Mouse (Mus musculus): Measurements from ENCODE around the gene Bche. TPM values are rescaled to one million over a fixed set of nuclear protein-coding genes. Genes with fewer than 3 reads are reported as not detected.

The Bche gene
- total RNA-seq (2021): 10 to 100 TPM; 13.6 to 20.0 TPM
- long read RNA-seq, experiment 1, full-length matches to known transcripts: 4 of 9 reads
- long read RNA-seq, experiment 1, partial matches to known transcripts: 2 of 9 reads
- long read RNA-seq, experiment 1, other reads (novel, unspliced or antisense): 3 of 9 reads
- long read RNA-seq, experiment 2, full-length matches to known transcripts: 2 of 2 reads
- long read RNA-seq, experiment 2, partial matches to known transcripts: 0 of 2 reads
- long read RNA-seq, experiment 2, other reads (novel, unspliced or antisense): 0 of 2 reads

DNA sequence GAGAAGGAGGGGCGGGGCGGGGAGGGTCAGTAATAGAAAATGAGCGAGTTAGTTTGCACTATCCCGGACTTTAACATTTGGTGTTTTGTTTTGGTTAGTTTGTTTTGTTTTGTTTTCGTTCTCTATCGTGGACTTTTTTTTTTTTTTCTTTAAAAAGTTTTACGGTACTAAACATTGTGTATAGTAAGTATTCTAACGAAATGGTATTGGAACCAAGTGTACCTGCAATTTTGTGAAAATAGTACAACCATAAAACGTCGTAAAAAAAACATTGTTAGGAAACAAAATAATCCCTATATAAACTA, at the start of gene Bche:
Gene Bche (minus strand): TSS at position 6 of the 305 bp plus-strand sequence.
- no peak for DNase-seq

DNA sequence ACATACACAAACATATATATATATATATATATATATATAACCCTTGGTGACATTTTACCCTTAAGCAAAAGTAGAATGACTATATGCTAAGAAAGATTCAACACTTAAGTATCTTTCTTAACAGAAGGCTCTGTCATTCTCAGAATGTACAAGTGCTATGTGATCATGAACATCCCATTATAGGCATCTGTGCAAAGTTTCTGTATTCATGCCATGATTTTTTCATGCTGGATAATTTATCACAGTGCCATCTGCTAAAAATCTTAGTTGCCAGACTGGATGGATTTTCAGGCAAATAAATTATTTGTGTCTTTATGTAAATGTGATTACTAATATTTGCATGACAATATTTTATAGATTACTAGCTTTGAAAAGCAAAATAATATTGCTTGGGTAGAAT, 33.8 kb upstream of the Bche start:
- DNase-seq: no peak

DNA sequence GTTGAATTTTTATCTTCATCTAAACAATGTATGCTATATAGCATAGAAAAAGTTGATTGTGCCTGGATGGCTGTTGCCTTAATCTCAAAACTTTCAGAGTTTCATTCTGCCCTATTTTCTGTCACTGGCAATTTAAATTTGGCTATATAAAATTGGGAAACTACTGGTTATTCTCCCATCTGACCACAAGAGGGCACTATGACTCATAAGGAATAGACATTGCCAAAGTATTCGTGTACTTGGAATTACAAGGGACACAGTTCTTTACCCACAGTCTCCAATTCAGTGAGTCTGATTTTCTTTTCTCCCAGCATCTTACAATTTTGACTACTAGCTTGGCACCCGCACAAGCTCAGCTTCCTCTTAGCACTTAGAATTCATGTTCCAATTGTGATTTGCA, 23.5 kb upstream of the Bche start:
- no peak for DNase-seq

DNA sequence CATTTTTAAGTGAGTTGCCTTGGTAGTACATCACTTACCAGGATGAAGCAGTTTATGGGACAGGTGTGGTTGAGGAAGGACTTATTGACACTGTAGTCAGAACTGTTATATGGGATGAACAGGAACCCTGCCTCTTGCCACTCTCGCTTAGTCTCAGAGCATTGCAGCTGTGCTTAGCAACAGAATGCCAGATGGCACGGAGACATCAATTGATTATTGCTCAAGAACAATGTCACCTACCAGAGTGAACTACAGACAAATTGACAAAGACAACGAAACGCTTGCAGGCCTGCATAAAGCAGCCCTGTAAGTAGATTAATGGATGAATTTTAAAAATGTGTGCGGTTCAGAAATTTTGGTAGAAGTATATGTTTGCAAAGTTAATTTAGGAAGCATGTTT, 21.3 kb upstream of the Bche start:
- DNase-seq: no peak

DNA sequence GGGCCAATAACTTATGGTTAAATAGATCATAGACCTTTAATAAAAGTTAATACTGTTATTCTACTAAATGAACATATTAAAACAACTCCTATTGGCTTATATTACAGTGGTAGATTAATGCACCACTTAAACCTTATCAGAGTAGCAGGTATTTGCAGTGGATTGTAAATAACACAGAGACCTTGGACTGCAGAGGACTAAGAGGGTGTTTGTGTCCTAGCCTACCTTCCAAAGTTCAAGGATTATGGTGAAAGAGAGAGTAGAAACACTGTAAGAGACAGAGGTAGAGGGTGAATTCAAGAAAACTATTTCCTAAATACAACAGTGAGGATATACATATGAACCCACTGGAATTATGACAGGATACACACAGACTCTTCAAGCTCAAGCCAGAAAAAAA, 17.5 kb upstream of the Bche start:
- no peak for DNase-seq

DNA sequence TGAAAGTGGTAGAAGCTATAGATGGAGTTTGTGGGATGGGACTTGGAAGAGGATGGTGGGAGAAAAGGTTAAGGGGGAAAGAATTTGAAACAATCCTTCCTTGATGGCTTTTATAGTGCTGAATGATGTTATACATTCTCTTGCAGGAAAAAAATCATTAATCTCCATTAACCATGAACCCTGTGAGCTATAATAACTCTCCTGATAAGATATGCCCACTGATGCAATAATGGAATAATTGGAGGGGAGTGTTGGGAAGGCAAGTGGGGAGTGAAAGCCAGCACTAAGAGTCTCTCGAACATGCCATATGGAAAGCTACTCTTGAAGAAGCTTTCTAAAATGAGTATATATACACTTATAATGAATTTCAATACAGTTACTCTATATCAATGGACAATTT, 16.7 kb upstream of the Bche start:
- no peak for DNase-seq

DNA sequence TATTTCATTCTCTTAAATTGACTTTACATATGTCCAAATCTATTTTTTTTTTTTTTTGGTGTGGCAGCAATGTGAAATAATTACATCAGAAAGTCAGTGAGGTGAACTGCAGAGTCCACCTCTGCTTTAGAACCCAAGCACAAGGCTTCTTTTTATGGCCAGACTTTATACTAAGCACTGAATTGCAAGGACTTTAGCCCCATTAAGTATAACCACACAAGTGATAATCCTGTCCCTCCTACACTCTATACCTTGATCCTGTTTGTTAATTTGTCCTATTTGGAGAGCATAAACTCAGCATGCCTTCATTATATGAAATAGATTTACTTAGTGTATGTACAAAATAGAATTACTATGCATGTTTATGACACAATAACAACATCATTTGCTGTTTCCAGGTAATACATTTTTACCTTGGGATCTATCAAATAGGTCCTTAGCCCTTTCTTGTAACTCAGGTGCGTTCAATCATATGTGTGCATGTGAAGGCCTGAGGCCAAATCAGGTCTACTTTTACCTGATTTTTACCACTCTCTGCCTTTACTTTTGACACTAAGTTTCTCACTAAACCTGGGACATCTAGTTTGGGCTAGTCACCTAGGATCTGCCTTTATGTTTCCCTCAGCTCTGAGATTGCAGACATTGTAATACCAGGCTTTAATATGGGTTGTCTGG, 9.5 kb upstream of the Bche start:
- DNase-seq: no peak

DNA sequence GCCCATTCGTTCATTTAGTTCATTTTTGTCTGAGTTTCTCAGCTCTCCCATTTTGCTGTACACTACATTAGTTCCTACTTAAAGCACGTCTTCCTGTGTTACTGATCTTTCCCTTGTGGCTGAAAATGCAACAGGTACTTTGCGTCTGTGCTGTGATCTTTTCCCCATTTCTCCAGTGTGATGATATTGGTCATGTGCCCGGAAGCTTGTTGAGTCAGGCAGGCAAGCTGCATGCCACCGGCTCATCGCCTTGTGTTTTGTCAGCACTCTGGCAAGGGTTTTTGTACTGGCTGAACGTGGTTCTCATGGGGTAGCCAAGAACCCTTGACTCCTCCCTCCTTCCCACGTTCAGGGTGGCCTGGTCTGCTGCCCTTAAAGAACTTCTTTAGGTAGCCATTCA, 1.7 kb upstream of the Bche start:
- peak; percentile 67 for DNase-seq

DNA sequence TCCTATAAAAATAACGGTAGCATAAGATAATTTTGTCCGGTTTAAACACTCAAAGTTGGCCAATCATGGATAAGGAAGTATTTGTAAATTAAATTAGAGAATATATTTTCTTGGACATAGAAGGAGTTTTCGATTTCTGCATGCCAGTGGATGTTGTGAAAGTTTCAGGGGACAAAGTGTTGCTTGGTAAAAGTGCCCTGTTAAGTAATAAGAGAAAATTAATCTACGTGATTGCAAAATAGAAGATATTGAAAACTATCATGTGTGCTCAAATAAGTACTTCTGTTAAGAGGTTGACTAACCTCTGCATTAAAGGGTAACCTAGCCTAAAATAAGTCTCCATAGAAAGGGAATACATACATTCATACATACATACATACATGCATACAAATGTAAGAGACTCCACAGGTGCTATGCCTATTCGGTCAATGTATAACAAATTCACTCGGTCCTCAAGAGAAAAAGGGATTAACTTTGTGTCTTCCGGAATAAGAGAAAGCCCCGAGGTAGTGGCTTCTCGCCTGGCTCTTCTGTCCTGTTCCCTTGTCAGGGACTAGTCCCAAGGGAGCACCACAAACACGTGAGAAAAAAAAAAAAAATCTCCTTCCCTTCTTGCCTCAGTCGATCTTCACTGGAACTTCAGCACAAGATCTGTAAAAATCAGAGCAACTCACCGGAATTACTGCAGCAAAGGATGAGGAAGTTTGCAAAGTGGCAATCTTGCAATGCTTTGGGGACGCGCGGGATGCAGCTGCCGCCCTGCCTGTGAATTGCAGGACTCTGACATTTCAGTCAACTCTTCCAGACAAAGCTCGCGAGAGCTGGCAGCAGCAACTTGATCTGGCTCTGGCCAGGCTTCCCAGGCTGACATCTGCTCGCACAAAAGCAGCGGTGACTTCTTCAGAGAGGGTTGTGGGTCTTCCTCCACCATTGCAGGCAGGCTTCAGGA, 480 bp downstream of the Bche start:
- peak; percentile 80 for DNase-seq

DNA sequence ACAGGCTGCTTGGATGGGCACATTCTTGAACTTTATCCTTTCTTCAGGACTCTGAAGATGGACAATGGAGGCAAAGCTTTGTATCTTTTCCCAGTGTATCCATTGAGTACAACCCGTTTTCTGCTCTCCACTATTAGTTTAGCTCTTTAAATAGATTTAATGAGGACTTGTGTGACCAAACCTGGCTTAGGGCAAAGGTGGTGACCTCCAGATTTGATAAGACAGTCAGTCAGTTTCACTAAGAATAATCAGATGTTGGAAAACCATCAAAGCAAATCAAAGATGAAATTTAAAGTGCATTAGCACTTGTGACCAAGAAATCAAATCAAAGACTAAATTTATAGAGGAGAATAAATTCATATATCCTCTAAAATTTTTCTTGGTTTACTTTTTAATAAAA, 1.7 kb downstream of the Bche start:
- DNase-seq: no peak

DNA sequence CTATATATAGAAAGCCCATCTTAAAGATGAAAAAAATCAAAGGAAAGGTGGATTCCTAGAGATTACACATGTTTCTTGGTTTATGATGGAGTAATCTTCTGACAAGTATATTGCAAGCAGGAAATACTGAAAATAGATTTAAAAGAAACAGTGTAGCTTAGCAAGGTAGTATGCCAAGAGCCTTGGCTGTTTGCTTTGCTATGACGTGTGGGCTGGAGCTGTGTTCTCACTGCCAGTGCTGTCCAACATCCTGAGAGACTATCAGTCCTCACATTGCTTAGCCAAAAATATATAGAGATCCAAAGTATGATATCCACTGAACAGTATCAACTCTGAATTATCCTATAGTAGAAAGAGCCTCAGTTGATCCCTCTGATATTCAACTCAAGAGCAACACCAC, 9.3 kb downstream of the Bche start:
- peak; percentile 14 for DNase-seq

DNA sequence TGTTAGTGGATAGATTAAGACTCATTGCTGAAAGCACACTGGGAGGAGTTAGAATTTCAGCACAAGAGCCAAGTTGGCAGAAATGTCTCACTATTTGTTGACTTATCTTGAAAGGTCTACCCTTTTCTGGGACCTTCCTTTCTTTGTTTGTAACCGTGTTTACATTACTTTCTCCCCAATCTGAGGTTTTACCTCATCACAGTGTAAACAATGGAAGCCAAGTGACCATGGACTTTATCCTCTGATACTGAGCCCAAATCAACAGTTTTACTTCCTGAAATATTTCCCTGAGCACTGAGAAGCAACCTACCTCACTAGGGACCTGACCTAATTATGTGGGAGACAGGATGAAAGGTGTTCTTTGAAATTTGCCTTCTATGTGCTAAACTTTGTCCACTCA, 34.9 kb downstream of the Bche start:
- DNase-seq: no peak

DNA sequence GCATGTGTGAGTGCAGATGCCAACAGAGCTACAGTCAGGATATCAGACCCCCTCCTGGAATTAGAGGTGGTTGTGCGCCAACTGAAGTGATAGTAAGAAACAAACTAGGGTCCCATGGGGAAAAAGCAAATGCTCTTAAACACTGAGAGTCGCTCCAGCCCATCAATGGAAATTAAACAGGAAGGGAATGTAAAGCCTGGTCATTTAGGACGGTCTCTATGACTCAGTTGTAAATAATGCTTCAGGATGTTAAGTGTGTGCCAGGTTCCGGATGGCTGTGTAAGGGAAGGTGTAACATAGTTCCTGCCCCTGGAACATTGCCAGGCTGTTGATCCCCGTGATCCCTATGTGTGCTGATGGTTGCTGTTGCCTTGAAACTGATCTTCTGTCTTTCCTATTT, 40.0 kb downstream of the Bche start:
- DNase-seq: no peak

DNA sequence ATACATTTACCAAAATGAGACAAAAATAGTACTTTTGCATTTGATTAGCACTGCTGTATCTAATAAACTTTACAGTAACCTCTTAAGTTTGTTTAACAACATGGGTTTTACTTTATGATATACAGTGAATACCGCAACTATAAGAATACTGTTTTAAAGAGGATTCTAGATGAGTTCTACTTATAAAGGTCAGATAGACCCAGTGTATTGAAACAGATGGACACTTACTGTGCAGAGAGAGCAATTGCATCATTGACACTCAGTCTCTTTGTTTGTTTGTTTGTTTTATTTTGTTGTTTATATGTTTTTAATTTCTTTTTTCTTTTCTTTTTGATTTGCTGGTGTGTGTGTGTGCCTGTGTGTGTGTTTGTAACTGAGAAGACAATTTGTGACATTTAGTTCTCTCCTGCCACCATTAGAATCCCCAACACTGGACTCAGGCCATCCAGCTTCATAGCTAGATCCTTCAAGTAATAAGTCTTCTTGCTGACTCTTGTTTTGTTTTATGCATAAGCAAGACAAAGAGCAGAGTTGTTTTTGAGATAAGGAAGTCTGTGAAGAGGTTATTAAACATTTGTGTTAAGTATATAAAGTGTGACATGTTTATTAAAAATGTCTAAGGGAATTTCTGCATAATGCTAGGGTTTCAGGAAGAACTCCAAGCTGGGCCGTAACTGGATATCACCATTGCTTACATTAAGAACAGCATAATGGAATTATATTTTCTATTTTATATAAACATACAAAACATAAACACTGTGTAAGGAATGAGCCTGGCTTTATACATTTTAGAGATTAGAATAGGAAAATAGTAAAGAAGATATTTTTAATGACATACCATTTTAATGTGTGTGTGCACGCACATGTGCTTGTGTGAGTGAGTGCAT, 40.7 kb downstream of the Bche start:
- DNase-seq: no peak

DNA sequence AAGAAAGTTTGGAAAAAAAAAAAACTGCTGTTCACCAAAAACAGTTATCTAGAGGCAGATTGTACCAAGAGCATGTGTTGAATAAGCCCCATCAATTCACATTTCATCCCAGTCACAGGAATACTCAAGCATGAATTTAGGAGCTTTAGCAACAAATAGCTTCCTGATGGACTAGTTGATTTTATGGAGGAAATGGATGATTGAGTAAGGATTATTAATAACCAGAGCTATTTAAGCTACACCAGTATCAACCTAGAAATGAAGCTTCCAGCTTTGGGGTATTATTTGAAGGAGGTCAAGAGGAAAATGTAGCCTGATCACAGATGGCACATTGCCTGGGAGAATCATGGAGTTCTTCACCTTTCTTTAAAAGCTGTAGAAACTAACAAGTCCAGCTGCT, 57.9 kb downstream of the Bche start:
- DNase-seq: no peak

DNA sequence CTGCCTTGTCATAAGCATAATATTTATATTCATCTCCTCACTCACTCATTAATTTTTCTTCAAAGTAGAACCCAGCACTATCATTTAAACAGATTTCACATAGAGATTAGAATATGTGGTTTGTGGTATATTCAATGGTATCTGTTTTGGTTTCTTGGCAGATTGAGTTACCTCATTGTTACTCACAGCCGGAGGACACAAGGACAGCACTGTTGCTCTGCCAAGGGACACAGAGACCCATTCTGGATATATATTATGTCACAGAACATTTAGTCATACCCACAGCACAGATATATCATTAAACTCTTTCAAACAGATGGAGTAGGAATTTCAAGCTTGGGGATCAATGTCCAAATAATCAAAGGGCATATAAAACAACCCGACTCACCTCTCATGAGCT, 61.2 kb downstream of the Bche start:
- DNase-seq: no peak

DNA sequence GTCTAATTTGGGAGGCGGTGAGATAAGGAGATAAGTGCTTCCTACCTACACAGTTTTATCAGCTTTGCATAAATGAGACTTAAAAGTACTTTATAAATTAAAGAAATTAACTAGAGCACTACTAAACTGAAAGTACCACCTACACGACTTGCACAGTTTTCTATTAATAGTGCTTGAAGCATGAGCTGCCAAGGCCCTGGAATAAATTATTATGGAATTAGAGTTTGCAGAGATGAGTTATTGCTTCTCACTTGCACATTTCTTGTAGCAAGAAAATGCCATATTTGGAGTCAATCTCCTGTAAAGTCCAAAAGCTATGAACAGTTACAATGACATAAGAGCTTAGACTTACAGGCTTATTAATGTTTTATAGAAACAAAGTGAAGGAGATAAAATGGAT, 96.8 kb downstream of the Bche start:
- no peak for DNase-seq

DNA sequence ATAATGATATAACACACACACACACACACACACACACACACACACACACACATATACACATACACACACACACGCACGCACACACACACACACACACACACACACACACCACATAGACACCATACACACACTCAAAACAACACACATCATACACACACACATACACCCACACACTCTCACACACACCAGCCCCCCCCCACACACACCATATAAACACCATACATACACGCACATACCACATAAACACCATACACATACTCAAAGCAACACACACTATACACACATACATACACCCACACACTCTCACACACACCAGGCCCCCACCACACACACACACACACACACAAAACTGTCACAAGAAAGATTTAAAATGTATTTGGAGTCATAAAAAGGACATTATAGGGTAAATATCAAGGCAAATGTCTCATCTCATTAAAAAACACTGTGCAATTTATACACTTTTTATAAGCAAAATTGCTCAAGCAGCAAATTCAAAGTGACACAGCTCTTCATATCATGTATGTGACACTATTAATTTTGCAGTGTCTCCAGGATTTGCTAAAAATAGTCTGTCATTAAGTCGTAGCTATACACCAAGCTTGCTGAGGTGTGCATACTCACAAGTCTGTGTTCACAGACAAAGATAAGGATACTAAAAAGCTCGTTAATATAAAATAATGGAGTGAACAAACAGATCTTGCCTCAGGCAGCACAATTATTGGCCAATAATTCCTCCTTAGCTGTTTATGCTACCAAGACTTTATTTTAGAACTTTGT, 116.3 kb downstream of the Bche start:
- no peak for DNase-seq

All from adrenal gland, postnatal 10 days (tissue).